Comparison of ENCODE assay signal across 15 mouse cellular contexts in the genomic region with DNA sequence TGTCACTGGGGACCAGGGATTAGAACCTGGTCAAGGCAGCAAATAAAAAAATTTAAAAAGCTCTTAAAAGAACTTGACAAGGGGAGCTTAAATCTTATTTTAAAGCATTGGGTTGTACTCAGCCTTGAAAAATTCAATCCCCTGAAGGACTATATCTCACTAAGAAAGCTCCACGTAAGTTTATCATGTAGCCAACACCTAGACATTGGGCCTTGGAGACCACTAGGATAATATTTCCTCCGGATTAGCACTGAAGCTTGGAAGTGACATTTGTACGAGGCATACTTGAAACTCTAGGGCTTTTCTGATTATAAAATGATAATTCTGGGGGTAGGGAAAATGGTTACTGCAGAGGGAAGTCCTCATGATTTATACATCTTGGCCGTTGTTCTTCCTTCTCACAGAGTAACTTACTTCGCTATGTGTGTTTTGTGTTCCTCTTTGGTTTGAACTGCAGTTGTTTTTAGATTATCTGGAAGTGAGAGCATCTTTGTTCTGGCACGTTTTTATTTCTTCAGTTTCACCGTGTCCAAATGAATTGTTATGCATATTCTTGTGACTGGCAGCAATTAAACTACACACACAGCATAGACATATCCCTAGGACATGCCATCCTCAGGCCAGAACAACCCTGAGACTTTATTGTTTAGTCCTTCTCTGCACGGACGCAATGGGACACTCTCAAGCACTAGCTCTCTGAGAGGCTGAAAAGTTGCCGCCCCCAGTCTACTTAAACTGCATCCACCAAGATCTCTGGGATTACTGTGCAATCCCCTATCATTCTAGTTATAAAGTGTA. TPM values are rescaled to one million over a fixed set of nuclear protein-coding genes. Genes with fewer than 3 reads are reported as not detected.
"Had no signal": no experiment of that assay in that cellular context is flagged by ENCODE, and none has a peak within 500 bp of the region (broad histone marks: within the 10 kb centered on the region; RNA-seq: fewer than 3 reads in every experiment).

No protein-coding gene starts in this region.

- H3K4me2 ChIP-seq: hindbrain, embryonic 15.5 days; midbrain, embryonic 12.5 days; stomach, embryonic 15.5 days had no signal

- H3K27ac ChIP-seq: hindbrain, embryonic 15.5 days; liver, embryonic 14.5 days; midbrain, embryonic 12.5 days; stomach, embryonic 15.5 days had no signal

- H3K4me1 ChIP-seq: hindbrain, embryonic 15.5 days; midbrain, embryonic 12.5 days; stomach, embryonic 15.5 days had no signal

- DNase-seq: left cerebral cortex, postnatal 4 days; lung, adult 18-20 months; retina, postnatal 1 day; right cerebral cortex, postnatal 14 days; thymus, postnatal 36 days had no signal

- ATAC-seq: intestine, embryonic 16.5 days; midbrain, embryonic 16.5 days had no signal

- H3K9me3 ChIP-seq: hindbrain, embryonic 15.5 days; midbrain, embryonic 12.5 days; stomach, embryonic 15.5 days had no signal

- H3K4me3 ChIP-seq: hindbrain, embryonic 15.5 days; midbrain, embryonic 12.5 days; stomach, embryonic 15.5 days had no signal

- H3K36me3 ChIP-seq: hindbrain, embryonic 15.5 days; midbrain, embryonic 12.5 days; stomach, embryonic 15.5 days had no signal

- H3K9ac ChIP-seq: hindbrain, embryonic 15.5 days; liver, embryonic 14.5 days; midbrain, embryonic 12.5 days; stomach, embryonic 15.5 days had no signal

- H3K27me3 ChIP-seq: hindbrain, embryonic 15.5 days; midbrain, embryonic 12.5 days; stomach, embryonic 15.5 days had no signal

RNA-seq across cellular contexts. Expression of gene Mettl11b, which starts 11.6 kb away (rescaled TPM):
- polyA plus RNA-seq: intestine, embryonic 16.5 days; large intestine, adult 2 months; liver, adult 2 months; liver, embryonic 14.5 days; spleen, adult 2 months; thymus, postnatal 0 days had no signal
